Mouse (Mus musculus) cortical plate, adult 2 months (tissue): ENCODE measurements around the gene Zbtb32.

Source experiments
- CTCF ChIP-seq: fragments of 200-500 bp; IDR thresholded peaks from 2 replicates; pipeline ENCODE4 v1.5.1; 2011; ENCODE audit warnings: mild to moderate bottlenecking, control low read depth, low read length; ENCODE audit not compliant: insufficient read depth; ENCODE audit errors: extremely low read depth
- POLR2A ChIP-seq: fragments of 200-500 bp; IDR thresholded peaks from 2 replicates; pipeline ENCODE4 v1.6.1; 2011; ENCODE audit warnings: mild to moderate bottlenecking, low read length, control low read depth; ENCODE audit not compliant: insufficient read depth; ENCODE audit errors: extremely low read depth

GRCm38 (mm10) chr7:30634621-30635020, 35.9 kb upstream of the Zbtb32 start:
- TF ChIP-seq CTCF = peak; percentile 14; the same call in 1 of the 2 replicates
- no peak for TF ChIP-seq POLR2A
